Mouse (Mus musculus): Measurements from ENCODE around the gene Rhno1. TPM values are rescaled to one million over a fixed set of nuclear protein-coding genes. Genes with fewer than 3 reads are reported as not detected.

Gene Rhno1
- polyA plus RNA-seq, 1 experiment from 2014 or later: 83.0 TPM

GRCm38 (mm10) chr6:128318317-128318716 is 44.4 kb downstream of the Rhno1 start:
- Histone ChIP-seq H3K4me2 (no peak overlapping the region), H3K4me3 (no peak overlapping the region), H3K27me3 (replicated peaks) (no peaks in the 10 kb centered on the region), H3K36me3 (peaks cover 27% of the 10 kb centered on the region), H3K9me3 (replicated peaks) (0 out of 2 replicates have a peak, but pooled peaks cover 5% of the 10 kb centered on the region), H3K27ac (ENCODE audit: poor library complexity, severe bottlenecking) (no peak overlapping the region), H3K4me1 (replicated peaks) (no peaks in the 10 kb centered on the region), H3K9ac (no peak overlapping the region)
- no peak for ATAC-seq (ENCODE audit: insufficient number of reproducible peaks, low FRiP score)
- 10% methylated on average over 4 of the region's 4 CpGs for WGBS

- no peak for ATAC-seq (ENCODE audit: insufficient number of reproducible peaks, low FRiP score)
- Histone ChIP-seq H3K4me1 (replicated peaks) (no peaks in the 10 kb centered on the region), H3K27me3 (replicated peaks) (no peaks in the 10 kb centered on the region), H3K9ac (no peak overlapping the region), H3K4me3 (no peak overlapping the region), H3K27ac (ENCODE audit: poor library complexity, severe bottlenecking) (no peak overlapping the region), H3K9me3 (replicated peaks) (no peaks in the 10 kb centered on the region), H3K4me2 (no peak overlapping the region), H3K36me3 (peaks cover under 1% of the 10 kb centered on the region; the same call in 1 of the 2 replicates)
- 77% methylated on average over 8 of the region's 8 CpGs for WGBS
Measured at GRCm38 (mm10) chr6:128315597-128315996, 47.1 kb downstream of the Rhno1 start.

DNA sequence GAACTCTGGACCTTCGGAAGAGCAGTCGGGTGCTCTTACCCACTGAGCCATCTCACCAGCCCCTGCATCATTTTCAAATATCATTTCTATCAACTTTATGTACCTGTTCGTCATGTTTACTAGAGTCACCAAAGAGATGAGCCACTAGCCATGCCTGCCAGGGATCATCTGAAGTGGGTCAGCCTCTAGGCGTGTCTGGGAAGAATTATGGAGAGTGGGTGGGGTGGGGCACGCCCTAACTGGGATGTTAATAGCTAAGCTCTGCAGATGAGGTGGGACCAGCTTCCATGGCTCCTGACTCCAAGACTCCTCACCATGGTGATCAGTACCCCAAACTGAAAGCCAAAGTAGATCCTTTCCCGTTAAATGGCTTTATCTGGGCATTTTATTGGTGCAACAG is 47.9 kb downstream of the Rhno1 start:
- no peak for ATAC-seq (ENCODE audit: insufficient number of reproducible peaks, low FRiP score)
- 90% methylated on average over 6 of the region's 6 CpGs for WGBS
- H3K4me2 ChIP-seq: no peak overlapping the region
- H3K27ac ChIP-seq (ENCODE audit: poor library complexity, severe bottlenecking): no peak overlapping the region
- no peaks in the 10 kb centered on the region for H3K4me1 ChIP-seq (replicated peaks)
- no peak overlapping the region for H3K4me3 ChIP-seq
- H3K36me3 ChIP-seq: no peaks in the 10 kb centered on the region
- H3K9me3 ChIP-seq (replicated peaks): no peaks in the 10 kb centered on the region
- H3K9ac ChIP-seq: no peak overlapping the region
- H3K27me3 ChIP-seq (replicated peaks): no peaks in the 10 kb centered on the region

DNA sequence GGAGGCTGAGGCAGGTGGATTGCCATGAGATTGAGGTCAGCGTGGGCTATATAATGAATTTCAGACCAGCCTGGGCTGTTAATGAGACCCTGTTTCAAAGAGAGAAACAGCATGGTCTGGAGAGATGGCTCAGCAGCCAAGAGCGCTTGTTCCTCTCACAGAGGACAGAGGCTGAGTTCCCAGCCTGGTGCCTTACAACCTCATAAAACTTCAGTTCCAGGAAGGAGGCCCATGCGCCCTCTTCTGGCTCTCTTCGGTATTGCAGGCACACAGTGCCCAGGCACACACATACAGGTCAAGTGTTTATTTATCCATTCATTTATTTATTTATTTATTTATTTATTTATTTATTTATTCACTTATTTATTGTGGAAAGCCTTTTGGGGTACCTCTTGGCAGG is 54.4 kb downstream of the Rhno1 start:
- Histone ChIP-seq H3K9me3 (replicated peaks) (no peaks in the 10 kb centered on the region), H3K4me2 (no peak overlapping the region), H3K27me3 (replicated peaks) (no peaks in the 10 kb centered on the region), H3K4me3 (no peak overlapping the region), H3K4me1 (replicated peaks) (no peaks in the 10 kb centered on the region), H3K36me3 (no peaks in the 10 kb centered on the region), H3K9ac (no peak overlapping the region), H3K27ac (ENCODE audit: poor library complexity, severe bottlenecking) (no peak overlapping the region)
- 0 out of 2 replicates have a peak, but pooled peaks have one; percentile 36 for ATAC-seq (ENCODE audit: insufficient number of reproducible peaks, low FRiP score)
- 32% methylated on average over 4 of the region's 4 CpGs for WGBS

Other genes with a start within 250 kb of the Rhno1 start
- gene Tspan9, start 219.3 kb downstream of the Rhno1 start, polyA plus RNA-seq (2016; fragmentation: Nextera tagmentation; extraction: Ambion mirVana): 172 and 183 TPM in 2 replicates
- gene Tead4, start 62.1 kb downstream of the Rhno1 start, polyA plus RNA-seq (2016; fragmentation: Nextera tagmentation; extraction: Ambion mirVana): 3.3 and 4.0 TPM in 2 replicates
- gene Tulp3, start 7.1 kb downstream of the Rhno1 start, polyA plus RNA-seq (2016; fragmentation: Nextera tagmentation; extraction: Ambion mirVana): 8.2 and 10.6 TPM in 2 replicates
- 33.4 and 38.7 TPM in 2 replicates for gene Foxm1, start 56 bp upstream of the Rhno1 start, polyA plus RNA-seq (2016; fragmentation: Nextera tagmentation; extraction: Ambion mirVana)
- 0.19 and 0.21 TPM in 2 replicates for gene Tex52, start 12.5 kb upstream of the Rhno1 start, polyA plus RNA-seq (2016; fragmentation: Nextera tagmentation; extraction: Ambion mirVana)
- not detected in 2 replicates for gene Gm44596, start 12.6 kb upstream of the Rhno1 start, polyA plus RNA-seq (2016; fragmentation: Nextera tagmentation; extraction: Ambion mirVana)
- 1.6 and 2.5 TPM in 2 replicates for gene Nrip2, start 36.4 kb upstream of the Rhno1 start, polyA plus RNA-seq (2016; fragmentation: Nextera tagmentation; extraction: Ambion mirVana)
- 28.4 and 29.1 TPM in 2 replicates for gene Itfg2, start 62.0 kb upstream of the Rhno1 start, polyA plus RNA-seq (2016; fragmentation: Nextera tagmentation; extraction: Ambion mirVana)
- gene Fkbp4, start 75.8 kb upstream of the Rhno1 start, polyA plus RNA-seq (2016; fragmentation: Nextera tagmentation; extraction: Ambion mirVana): 295 and 296 TPM in 2 replicates
- gene Pzp, start 163.8 kb upstream of the Rhno1 start, polyA plus RNA-seq (2016; fragmentation: Nextera tagmentation; extraction: Ambion mirVana): 0.21 and 0.34 TPM in 2 replicates
- gene A2ml1, start 218.7 kb upstream of the Rhno1 start, polyA plus RNA-seq (2016; fragmentation: Nextera tagmentation; extraction: Ambion mirVana): 0.08 and 0.15 TPM in 2 replicates

Data from heart, embryonic 12.5 days (tissue).